Mouse (Mus musculus): ENCODE data around the gene Mipep. TPM values are rescaled to one million over a fixed set of nuclear protein-coding genes. Genes with fewer than 3 reads are reported as not detected.

Gene Mipep
- total RNA-seq, 2 experiments from 2014 or later: 28.7 to 29.1 TPM

Other genes with a start within 250 kb of the Mipep start
- gene Spata13, start 150.6 kb upstream of the Mipep start, total RNA-seq (2021): 100 to 1,000 TPM; 140 to 145 TPM
- 1 to 10 TPM; 4.1 to 4.2 TPM for gene C1qtnf9, start 16.4 kb upstream of the Mipep start, total RNA-seq (2021)